Mouse (Mus musculus) telencephalon, adult 2 months (tissue): ENCODE results near the gene Col26a1.

Source experiments
- DNase-seq: peaks from one replicate; pipeline ENCODE4 v3.0.0-alpha.2; 2011; ENCODE audit warnings: low read depth, low spot score

Gene Col26a1

DNA sequence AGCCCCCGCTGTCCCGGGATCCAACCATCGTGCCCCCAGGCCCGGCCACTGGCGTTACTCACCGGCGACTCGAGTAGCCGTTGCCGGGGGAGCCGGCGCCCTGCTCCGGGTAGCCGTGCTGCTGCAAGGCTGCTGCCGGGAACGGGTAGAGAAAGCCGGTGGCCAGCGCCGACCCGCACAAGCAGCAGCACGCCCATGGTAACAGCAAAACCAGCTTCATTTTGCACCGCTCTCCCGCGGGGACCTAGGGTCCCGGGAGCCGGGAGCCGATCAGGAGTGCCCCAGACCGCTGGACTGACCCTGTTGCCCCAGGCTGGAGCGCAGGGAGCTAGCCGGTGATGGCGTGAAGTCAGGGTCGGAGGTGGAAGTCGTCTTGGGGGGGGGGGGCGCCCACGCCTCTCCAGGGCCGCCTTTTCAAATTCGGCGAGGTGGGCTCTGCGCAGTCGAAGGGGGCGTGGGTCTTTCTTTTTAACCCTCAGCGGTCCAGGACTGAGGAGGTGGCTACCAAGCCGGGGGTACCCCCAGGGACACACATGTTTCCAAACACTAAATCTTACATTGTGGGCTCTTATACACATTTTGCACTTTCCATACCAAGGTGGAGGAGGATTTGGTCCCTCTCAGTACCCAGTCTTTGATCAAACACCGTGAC, at the start of gene Col26a1:
TSS of gene Col26a1 (minus strand) at position 422 of the 652 bp plus-strand sequence.
- no peak for DNase-seq

DNA sequence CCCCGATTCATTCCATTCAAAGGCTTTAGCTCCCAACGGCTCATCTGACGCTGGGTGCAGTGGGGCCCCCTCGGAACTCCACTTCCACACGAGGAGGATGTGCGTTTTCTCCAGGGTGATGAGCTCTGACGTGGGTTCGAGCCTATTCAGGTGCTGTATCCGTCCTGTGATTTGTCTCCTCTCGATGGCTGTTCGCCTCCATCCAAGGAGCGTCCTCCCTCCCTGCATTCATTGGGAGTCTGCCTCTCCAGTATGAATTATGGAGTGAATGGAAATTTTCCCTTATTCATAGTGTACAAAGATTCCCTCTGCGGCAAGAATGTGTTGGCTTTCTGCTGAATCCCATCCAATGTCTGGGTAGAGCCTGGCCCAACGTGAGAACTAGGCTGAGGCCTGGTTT, 48.9 kb upstream of the Col26a1 start:
- DNase-seq: peak; percentile 21

DNA sequence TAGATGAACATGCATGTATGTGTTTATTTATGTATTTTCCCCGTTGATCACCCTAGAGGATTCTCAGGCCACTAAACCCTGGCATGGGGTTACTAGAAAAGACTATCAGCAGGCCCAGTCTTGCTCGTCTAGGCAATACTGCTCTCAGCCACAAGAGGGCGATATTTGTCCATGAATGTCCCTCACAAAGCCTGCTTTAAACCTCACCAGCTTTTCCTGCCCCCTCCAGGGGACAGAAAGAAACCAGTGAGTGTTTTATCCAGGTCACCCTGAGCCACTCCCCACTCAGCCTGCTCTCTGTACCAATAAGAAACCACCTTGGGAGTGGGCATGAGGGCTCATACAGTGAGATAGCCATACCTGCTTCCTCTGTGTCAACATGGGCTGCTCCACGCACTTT, 46.1 kb upstream of the Col26a1 start:
- DNase-seq: peak; percentile 69

DNA sequence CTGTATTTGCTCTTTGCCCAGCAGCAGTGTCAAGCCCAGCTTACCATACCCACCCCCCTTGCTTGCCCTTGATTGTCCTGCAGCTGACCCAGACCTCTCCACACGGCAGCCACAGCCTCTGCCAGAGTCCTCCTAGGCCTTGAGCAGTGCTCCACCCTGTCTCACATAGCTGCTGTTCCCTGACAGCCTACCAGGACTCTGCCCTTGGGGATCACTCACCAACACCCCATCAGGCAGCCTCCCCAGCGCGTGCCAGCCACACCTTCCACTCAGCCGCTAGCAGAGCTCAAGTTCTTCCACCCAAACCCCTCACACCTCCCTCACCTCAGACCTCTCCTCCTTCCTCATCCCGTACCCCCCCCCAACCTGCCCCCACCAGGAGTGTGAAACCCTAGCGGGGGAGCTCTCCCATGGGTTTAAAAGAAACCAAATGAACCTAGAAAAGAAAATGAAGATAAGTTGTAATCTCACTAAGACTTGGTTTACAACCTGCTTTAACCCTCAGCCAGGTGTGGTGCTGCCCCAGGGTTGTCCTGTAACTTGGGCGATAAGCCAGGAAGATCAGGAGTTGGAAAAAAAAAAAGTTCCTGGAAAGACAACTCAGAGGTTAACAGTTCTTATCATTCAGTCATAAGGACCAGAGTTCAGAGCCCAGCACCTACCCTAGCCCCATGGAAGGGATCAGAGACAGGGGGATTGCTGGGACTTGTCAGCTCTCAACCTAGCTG, 40.9 kb upstream of the Col26a1 start:
- no peak for DNase-seq

DNA sequence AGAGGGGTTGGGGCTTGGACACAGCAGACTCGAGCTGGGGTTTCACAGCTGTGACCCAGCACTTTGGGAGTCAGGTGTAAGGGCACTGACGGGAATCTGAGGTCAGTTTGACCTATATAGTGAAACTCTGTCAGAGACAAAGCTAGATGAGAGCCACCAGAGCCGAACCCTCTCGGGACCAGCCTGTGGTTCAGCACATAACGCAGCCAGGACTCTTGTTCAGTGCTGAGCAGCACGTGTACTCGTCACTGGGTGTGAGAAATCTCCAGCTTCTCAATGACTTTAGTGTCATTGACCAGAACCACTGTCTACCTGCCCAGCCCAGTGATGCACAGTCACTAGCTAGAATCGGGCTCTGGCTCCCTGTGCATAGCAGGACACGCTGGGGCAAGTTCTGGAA, 39.8 kb upstream of the Col26a1 start:
- no peak for DNase-seq

DNA sequence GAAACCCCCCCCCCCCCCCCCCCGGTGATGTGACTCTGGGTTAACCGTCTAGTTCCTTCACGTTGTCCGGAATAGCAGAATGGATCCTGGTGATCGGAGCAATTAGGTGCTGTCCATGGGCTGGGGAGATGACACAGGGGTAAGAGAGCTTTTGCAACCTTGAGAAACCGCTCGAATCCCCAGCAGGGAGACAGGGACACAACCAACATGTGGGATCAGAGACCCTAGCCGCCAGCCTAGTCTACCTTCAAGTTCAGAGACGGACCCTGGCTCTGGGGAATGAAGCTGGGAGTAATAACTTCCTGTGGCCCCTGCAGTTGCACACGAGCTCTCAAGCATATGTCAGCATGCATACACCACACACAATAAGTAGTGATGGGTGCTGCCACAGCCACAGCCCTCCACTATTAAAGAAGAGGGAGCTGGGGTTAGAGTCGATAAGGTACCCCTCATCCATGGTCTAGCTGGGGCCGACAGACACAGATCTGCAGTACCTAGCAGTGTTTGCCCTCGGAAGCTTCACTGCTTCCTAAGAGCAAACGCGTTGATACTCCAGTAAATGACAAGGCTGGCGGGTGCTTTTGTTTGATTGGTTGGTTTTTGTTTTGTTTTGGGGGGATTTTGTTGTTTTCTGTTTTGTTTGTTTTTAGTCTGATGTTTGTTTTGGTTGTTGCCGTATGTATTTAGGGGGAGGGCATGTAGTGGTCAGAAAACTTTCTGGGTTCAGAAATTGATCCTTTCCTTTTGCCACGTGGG, 36.7 kb upstream of the Col26a1 start:
- DNase-seq: no peak

DNA sequence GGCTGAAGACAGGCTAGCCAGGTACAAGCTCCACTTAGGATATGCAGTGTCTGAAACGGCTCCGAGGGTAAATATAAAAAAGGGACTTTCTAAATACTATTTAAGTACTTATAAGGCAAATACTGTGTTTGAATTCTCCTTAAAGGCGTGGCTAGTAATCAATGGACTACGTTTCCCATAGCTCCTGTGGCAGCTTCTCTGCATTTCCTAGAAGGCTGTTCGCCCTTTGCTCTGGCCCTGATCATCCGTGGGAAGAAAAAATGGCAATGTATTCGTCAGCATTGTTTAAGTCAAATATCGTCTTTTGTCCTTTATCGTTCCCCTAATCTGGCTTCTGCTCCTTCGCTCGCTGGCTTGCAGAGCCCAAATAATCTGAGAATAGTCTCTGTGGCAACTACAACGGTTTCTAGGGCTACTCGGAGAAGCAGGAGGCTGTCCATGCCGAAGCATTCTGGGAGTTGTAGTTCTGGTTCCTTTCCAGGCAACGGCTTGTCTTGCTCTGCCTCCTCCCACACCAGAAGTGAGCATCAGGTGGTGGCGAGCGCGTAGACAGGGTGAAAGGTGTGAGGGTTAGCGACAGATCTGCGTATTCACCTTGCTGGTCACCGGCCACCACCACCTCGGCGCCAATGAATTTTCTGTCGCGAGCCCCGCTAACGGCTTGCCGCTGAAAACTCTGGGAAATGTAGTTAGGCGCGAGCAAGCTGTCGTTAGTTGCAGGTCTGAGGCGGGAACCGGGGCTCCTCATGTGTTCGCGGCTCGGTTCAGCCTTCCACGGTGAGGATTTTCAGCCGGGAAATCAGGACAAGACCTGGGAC, 35.9 kb upstream of the Col26a1 start:
- DNase-seq: peak; percentile 93

DNA sequence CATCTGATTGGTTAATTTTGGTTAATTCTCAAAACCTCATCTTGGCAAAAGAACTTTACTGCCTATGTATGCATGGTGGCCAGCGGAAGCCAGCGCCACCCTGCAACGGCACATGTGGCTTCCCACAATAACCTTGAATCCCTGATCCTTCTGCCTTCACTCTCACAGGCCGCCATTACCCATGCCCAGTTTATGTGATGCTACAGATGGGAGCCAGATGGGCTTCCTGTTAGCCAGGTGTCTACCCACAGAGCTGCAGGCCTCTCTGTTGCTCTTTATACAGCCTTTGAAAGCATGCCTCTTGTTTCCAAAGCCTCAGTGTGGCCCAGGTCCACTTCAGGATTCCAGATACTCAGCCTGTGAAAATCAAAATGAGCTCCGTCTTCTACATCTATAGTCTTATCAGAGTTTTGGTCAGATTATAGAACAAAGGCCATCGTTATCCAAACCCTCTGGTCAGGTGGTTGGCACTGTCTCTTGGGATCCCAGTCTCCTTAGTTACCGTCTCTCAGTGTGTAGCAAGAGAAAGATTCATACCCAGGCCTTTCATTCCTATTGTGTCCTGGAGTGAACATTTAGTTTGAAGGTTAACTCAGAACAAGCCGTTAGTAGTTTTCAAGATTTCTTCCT, 34.7 kb upstream of the Col26a1 start:
- no peak for DNase-seq

DNA sequence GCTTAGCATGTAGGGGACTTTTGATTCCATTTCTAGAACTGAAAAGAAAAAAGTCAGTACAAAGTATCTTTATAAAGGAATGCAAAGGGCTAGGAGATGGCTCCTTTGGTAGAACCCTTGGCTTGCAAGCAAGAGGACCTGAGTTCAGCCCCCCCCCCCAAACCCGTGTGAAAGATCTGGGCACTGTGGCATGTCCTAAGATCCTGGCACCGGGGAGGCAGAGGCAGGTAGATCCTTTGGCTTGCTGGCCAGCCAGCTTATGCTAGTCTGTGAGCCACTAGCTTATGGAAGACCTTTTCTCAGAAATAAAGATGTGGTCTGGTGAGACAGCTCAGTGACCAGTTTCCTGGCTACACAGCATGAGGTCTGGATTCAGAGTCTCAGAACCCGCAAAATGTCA, 31.2 kb upstream of the Col26a1 start:
- no peak for DNase-seq

DNA sequence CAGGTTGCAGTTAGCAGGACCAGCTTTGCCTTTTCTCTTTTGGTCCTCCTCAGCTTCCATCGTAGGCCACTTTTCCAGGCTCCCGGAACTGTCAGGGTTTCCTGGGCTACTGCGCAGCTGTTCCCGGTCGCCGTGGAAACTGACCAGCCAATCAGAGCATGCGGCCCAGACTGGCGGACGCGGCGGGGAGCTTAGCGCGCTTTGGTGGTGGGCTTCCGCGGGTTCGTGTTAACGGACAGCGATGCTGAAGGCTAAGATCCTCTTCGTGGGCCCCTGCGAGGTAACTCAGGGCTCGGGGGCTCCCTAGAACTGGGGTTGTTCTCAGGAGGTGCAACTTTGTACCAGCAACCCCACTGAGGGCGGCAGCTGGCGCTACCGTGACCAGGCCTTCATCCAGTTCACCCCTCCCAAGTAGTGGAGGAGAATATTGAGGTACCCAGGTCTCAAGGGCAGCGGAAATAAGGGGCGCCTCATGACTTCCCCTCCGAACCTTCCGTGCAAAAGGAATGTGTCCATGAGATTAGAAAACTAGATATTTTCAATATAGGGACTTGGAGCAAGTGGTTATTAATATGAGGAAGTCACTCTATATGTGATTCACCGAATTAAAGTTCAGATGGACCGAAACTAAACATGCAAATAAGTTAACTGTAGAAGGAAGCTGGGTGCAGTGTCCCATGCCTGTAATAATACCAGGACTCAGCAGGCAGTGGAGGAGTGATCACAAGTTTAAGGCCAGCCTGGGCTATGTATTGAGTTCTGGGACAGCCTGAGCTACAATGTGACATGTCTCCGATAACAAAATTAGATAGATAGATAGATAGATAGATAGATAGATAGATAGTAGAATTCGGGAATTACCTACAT, 25.2 kb upstream of the Col26a1 start, which contains the start of gene Ift22:
TSS of gene Ift22 (plus strand) at position 160 of the 867 bp plus-strand sequence.
- DNase-seq: peak; percentile 94

DNA sequence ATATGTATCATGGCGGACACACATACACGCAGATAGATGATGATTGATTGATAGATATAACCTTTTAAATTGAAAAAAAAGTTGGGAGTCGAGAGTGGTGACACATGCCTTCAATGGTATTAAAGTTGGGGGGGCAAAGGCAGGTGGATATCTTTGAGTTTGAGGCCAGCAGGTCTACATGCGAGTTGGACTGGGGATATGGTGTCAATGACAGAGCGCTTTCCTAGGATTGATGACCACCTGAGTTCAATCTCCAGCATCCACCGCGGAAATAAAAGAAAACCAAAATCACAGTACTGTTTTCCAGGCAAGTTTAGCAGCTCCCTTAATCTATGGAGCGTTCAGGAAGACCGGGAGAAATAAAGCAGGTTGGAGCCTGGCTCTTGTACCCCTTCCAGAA, 24.6 kb upstream of the Col26a1 start:
- no peak for DNase-seq

DNA sequence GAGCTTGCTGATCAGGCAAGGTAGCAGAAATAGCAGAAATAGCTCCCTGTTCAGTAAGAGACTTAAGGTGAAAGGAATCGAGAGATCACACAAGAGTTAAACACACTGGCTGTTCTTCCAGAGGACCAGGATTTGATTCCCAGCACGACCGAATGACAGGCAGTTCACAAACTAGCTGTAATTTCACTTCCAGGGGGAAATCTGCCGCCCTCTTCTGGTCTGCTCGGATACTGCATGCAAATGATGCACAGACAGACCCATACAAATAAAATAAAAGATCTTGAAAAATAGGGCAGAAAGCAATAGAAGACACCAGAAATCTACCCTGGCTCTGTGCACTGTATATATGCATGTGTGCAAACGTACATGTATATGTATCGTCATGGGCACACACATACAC, 22.6 kb upstream of the Col26a1 start:
- DNase-seq: no peak

DNA sequence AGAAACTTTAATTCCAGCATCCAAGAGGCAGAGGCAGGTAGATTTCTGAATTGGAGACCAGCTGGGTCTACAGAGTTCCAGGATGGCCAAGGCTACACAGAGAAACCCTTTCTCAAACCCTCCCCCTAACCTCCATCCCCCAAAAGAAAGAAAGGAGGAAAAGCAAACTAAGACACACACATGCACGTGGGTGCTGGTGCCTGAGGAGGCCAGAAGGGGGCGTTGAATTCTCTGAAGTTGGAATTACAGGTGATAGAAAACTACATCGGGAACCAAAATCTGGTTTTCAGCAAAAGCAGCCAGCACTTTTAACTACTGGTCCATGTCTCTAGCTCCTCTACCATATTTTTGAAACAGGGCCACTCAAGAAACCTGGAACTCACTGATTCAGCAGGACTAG, 21.6 kb upstream of the Col26a1 start:
- DNase-seq: no peak

DNA sequence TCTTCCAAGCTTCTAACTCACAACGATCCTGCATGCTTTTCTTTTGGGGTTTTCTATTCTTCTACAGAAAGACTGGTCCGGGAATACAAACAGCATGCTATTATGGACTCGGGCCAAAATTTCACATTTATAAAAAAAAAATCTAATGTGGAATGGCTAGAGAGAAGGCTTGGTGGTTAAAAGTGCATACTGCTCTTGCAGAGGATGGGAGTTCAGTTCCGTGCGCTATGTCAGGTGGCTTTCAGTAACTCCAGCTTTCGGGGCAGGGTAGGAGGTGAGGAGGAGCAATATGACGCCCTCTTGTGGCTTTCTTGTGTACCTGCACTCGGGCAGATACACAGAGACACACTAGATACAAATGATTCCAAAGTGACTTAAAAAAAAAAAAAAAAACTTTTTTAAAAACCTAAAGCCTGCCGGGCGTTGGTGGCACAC, 12.5 kb upstream of the Col26a1 start:
- no peak for DNase-seq

DNA sequence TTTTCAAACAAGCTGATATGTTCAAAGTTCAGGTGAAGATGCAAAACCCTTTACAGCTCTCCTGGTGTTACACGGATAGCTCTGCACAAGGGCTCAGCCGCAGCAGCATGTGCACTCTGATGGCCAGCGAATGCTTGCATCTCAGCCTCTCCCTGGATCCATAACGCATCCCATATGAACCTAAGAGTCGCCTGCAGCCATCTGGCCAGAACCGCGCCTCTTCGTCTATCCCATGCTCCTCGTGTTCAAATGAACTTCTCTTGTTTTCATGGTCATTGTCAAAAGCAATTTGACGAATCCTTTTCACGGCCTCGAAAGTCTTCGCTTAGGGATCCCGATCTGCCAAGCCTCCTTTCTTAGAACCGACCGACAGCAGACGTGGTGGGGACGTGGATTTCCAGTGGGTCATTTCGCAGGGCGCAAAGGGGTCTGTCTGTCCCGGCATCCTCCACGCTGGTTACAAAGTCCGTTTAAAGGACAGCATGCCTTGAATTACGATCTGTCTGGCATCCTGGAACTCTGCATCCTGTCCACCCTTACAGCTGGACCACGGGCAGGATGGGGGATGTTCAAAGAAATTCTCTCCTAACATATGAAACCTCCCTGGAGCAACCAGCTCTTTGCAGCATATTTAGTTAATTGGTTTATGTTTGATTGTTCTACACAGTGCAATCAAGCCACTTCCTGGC, 12.0 kb upstream of the Col26a1 start:
- no peak for DNase-seq

DNA sequence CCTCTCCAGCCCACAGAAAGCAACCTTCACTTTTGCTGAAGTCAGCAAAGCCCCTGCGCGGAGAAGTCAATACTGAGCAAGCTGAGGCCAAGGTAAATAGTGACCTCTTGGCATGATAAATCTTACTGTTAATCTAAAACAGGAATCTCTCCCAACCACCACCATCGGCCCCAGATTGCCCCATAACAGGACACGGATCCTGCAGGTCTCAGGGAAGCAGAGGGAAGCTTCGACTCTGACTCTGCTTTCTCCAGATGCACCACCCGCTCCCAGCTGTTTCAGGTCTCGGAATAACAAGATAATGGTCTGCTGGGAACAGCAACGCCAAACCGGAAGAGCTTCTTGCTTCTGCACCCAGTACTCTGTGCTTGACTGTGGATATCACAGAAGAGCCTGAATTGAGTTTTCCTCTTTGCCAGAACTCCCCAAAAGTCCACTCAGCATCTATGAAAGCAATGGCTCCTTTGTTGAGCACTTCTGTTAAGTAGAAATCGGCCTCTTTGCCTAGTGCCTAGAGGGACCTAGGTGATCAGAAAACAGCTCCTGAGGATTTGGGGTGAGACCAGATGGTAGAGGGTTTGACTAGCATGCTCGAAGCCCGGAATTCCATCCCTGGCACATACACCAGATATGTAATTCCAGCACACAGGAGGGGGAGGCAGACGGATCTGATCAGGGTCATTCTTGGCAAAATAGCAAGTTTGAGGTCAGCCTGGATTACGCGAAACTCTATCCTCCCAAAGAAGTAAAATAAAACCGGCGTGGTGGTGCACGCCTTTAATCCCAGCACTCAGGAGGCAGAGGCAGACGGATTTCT, 5.7 kb upstream of the Col26a1 start:
- no peak for DNase-seq

DNA sequence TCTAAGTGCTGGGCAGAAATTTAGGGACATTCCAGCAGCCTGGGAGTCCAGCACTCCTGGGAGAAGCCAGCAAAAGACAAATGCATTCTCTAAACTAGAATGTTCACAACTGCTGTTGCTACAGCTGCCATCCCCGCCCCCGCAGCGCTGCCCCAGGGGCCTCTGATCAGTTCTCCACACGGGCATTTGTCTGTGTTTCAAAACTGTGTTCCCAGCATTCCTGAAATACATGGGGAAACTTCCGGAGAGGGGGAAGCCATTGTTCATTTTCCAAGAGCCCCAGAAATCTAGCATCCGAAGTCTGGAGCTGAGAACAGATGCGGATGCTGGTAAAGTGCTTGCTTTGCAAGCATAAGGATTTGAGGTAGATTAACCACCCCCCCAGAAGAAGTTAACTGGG, 3.9 kb upstream of the Col26a1 start:
- no peak for DNase-seq

DNA sequence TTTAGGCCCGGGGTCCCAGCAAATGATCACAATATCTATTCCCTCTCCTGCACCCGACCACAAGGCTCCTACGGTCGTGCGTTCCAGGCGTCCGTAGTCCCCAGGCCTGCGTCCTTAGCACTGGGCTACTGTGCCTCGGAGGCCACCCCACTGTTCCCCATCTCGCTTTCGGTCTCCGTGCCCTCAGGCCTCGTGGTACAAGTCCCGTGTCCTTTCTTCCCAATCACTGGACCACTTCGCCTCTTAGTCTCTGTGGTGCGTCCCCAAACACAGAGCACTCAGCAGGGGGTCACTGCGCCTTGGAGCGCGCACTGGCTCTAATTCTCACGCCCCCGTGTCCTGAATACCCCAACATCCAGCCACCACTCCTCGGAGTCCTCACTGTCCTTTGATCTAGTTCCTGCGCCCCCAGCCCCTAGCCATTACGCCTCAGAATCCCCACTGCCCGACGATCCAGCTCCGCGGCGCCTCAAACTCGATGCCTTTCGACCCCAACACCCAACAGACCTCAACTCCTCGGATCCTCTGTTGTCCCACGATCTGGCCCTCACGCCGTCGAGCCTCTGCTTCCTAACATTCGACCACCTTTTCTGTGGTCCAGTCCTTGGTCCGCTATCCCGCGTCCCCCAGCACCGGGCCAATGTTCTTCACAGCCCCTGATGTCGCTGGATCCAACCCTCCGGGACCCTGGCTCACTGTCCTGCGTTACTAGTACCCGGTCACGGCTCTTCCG, 788 bp downstream of the Col26a1 start:
- DNase-seq: no peak
